Mouse (Mus musculus): ENCODE results near the gene Lsm10. TPM values are rescaled to one million over a fixed set of nuclear protein-coding genes. Genes with fewer than 3 reads are reported as not detected.

The Lsm10 gene
- polyA plus RNA-seq (2015; fragmentation: Illumina TruSeq; extraction: RNeasy Lipid Tissue Mini Kit (QIAGEN cat#74804); ENCODE audit: insufficient read depth, low replicate concordance) = 13.7 TPM

GRCm38 (mm10) chr4:126096464-126097111 lies at the start of gene Lsm10:
Gene Lsm10 (plus strand): TSS chr4:126096623.

GRCm38 (mm10) chr4:126046851-126047585 lies 49.4 kb upstream of the Lsm10 start, which contains the start of gene Mrps15:
Gene Mrps15 (plus strand): TSS chr4:126046925.

GRCm38 (mm10) chr4:126058134-126058996 lies 38.1 kb upstream of the Lsm10 start, which contains the start of gene Oscp1:
Gene Oscp1 (plus strand): TSS chr4:126058565.

GRCm38 (mm10) chr4:126103590-126104068 lies 7.2 kb downstream of the Lsm10 start, which contains the start of gene Stk40:
Gene Stk40 (plus strand): TSS chr4:126103957.

GRCm38 (mm10) chr4:126147533-126148160 lies 51.2 kb downstream of the Lsm10 start, which contains the start of gene Eva1b:
Gene Eva1b (plus strand): TSS chr4:126147744.

Other genes starting within 250 kb of the Lsm10 start
- gene Csf3r, start 72.1 kb upstream of the Lsm10 start, polyA plus RNA-seq (2015; fragmentation: Illumina TruSeq; extraction: RNeasy Lipid Tissue Mini Kit (QIAGEN cat#74804); ENCODE audit: insufficient read depth, low replicate concordance) = 39.9 TPM
- gene Mrps15, start 49.7 kb upstream of the Lsm10 start, polyA plus RNA-seq (2015; fragmentation: Illumina TruSeq; extraction: RNeasy Lipid Tissue Mini Kit (QIAGEN cat#74804); ENCODE audit: insufficient read depth, low replicate concordance) = 68.2 TPM
- 1.8 TPM for gene Oscp1, start 38.1 kb upstream of the Lsm10 start, polyA plus RNA-seq (2015; fragmentation: Illumina TruSeq; extraction: RNeasy Lipid Tissue Mini Kit (QIAGEN cat#74804); ENCODE audit: insufficient read depth, low replicate concordance)
- 17.5 TPM for gene Stk40, start 7.3 kb downstream of the Lsm10 start, polyA plus RNA-seq (2015; fragmentation: Illumina TruSeq; extraction: RNeasy Lipid Tissue Mini Kit (QIAGEN cat#74804); ENCODE audit: insufficient read depth, low replicate concordance)
- 1.0 TPM for gene Eva1b, start 51.1 kb downstream of the Lsm10 start, polyA plus RNA-seq (2015; fragmentation: Illumina TruSeq; extraction: RNeasy Lipid Tissue Mini Kit (QIAGEN cat#74804); ENCODE audit: insufficient read depth, low replicate concordance)
- gene Sh3d21, start 66.9 kb downstream of the Lsm10 start, polyA plus RNA-seq (2015; fragmentation: Illumina TruSeq; extraction: RNeasy Lipid Tissue Mini Kit (QIAGEN cat#74804); ENCODE audit: insufficient read depth, low replicate concordance) = 1.6 TPM
- gene Thrap3, start 106.1 kb downstream of the Lsm10 start, polyA plus RNA-seq (2015; fragmentation: Illumina TruSeq; extraction: RNeasy Lipid Tissue Mini Kit (QIAGEN cat#74804); ENCODE audit: insufficient read depth, low replicate concordance) = 350 TPM
- 30.9 TPM for gene Map7d1, start 159.7 kb downstream of the Lsm10 start, polyA plus RNA-seq (2015; fragmentation: Illumina TruSeq; extraction: RNeasy Lipid Tissue Mini Kit (QIAGEN cat#74804); ENCODE audit: insufficient read depth, low replicate concordance)
- gene Trappc3, start 165.7 kb downstream of the Lsm10 start, polyA plus RNA-seq (2015; fragmentation: Illumina TruSeq; extraction: RNeasy Lipid Tissue Mini Kit (QIAGEN cat#74804); ENCODE audit: insufficient read depth, low replicate concordance) = 53.5 TPM
- gene Col8a2, start 190.2 kb downstream of the Lsm10 start, polyA plus RNA-seq (2015; fragmentation: Illumina TruSeq; extraction: RNeasy Lipid Tissue Mini Kit (QIAGEN cat#74804); ENCODE audit: insufficient read depth, low replicate concordance) = 3.9 TPM
- gene Adprhl2, start 225.1 kb downstream of the Lsm10 start, polyA plus RNA-seq (2015; fragmentation: Illumina TruSeq; extraction: RNeasy Lipid Tissue Mini Kit (QIAGEN cat#74804); ENCODE audit: insufficient read depth, low replicate concordance) = 10.1 TPM
- 2.1 TPM for gene Tekt2, start 229.1 kb downstream of the Lsm10 start, polyA plus RNA-seq (2015; fragmentation: Illumina TruSeq; extraction: RNeasy Lipid Tissue Mini Kit (QIAGEN cat#74804); ENCODE audit: insufficient read depth, low replicate concordance)